Mouse (Mus musculus): ENCODE measurements around the gene Zswim1. TPM values are rescaled to one million over a fixed set of nuclear protein-coding genes. Genes with fewer than 3 reads are reported as not detected.

Gene Zswim1
- polyA plus RNA-seq, 1 experiment from 2014 or later: 17.4 TPM

DNA sequence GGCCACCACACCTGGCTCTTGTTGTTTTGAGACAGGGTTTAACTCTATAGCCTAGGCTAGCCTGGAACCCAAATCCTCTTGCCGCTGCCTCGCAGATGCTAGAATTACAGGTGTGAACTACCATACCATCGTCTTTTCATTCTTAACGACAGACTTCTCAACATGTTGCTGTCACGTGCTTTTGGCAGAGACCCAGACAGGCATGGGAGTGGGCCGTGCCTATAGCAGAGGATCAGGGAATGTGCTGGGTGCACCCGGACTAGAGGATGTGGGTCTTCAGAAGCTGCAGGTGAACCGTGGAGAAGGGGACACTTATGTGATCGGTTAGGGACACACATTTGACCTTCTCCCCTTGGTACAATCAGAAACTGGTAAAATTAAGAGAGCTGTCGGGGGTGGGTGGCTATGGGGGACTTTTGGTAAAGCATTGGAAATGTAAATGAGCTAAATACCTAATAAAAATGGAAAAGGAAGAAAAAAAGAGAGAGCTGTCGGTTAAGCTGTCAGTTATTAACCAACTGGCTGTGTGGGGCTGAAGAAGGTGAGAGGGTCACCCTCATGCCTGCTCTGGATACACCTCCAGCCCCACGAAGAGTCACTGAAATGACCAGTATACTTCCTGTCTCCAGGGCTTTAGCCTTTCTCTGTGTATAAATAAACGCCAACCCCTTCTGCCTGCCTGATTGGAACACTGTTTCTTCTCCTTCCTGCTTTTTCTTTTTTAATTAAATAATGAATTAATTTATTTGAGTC is 22.1 kb upstream of the Zswim1 start:
- WGBS: 89% methylated on average over 13 of the region's 13 CpGs
- no peak overlapping the region for H3K4me2 ChIP-seq (ENCODE audit: low read length)
- H3K9me3 ChIP-seq (ENCODE audit: control insufficient read depth, low read length): no peaks in the 10 kb centered on the region
- ATAC-seq (replicated peaks; ENCODE audit: low FRiP score, low TSS enrichment, low read depth) (no peak), DNase-seq (ENCODE audit: low spot score) (no peak)
- H3K9ac ChIP-seq (ENCODE audit: low read length): no peak overlapping the region
- no peaks in the 10 kb centered on the region for H3K27me3 ChIP-seq (replicated peaks; ENCODE audit: control insufficient read depth, insufficient read depth, low read length)
- no peak overlapping the region for H3K27ac ChIP-seq (ENCODE audit: low read depth)
- peaks cover 8% of the 10 kb centered on the region for H3K4me1 ChIP-seq (replicated peaks; ENCODE audit: control insufficient read depth, insufficient read depth, low read length)
- H3K4me3 ChIP-seq (ENCODE audit: low read depth, low read length): no peak overlapping the region
- peaks cover 38% of the 10 kb centered on the region for H3K36me3 ChIP-seq (ENCODE audit: control insufficient read depth, insufficient read depth, low read length)

GRCm38 (mm10) chr2:164803201-164803920 is 19.1 kb upstream of the Zswim1 start:
- Histone ChIP-seq H3K36me3 (ENCODE audit: control insufficient read depth, insufficient read depth, low read length) (peaks cover 15% of the 10 kb centered on the region), H3K4me2 (ENCODE audit: low read length) (peak overlapping the region; percentile 62), H3K27me3 (replicated peaks; ENCODE audit: control insufficient read depth, insufficient read depth, low read length) (no peaks in the 10 kb centered on the region), H3K27ac (ENCODE audit: low read depth) (no peak overlapping the region), H3K9me3 (ENCODE audit: control insufficient read depth, low read length) (no peaks in the 10 kb centered on the region), H3K4me1 (replicated peaks; ENCODE audit: control insufficient read depth, insufficient read depth, low read length) (peaks cover 12% of the 10 kb centered on the region), H3K4me3 (ENCODE audit: low read depth, low read length) (0 out of 2 replicates have a peak overlapping the region, but pooled peaks have one; percentile 91), H3K9ac (ENCODE audit: low read length) (no peak overlapping the region; the same call in 1 of the 2 replicates)
- WGBS: 89% methylated on average over 16 of the region's 16 CpGs
- DNase-seq (ENCODE audit: low spot score): no peak
- no peak for ATAC-seq (replicated peaks; ENCODE audit: low FRiP score, low TSS enrichment, low read depth)

GRCm38 (mm10) chr2:164803921-164804313 is 18.6 kb upstream of the Zswim1 start:
- WGBS: 67% methylated on average over 1 of the region's 1 CpGs
- ATAC-seq (replicated peaks; ENCODE audit: low FRiP score, low TSS enrichment, low read depth): no peak
- peak overlapping the region; percentile 62 for H3K4me2 ChIP-seq (ENCODE audit: low read length)
- H3K9me3 ChIP-seq (ENCODE audit: control insufficient read depth, low read length): no peaks in the 10 kb centered on the region
- peaks cover 19% of the 10 kb centered on the region for H3K36me3 ChIP-seq (ENCODE audit: control insufficient read depth, insufficient read depth, low read length)
- peak overlapping the region; percentile 72 for H3K9ac ChIP-seq (ENCODE audit: low read length)
- H3K4me3 ChIP-seq (ENCODE audit: low read depth, low read length): peak overlapping the region; percentile 91
- DNase-seq (ENCODE audit: low spot score): no peak
- H3K27ac ChIP-seq (ENCODE audit: low read depth): peak overlapping the region; percentile 49; the same call in 1 of the 2 replicates
- no peaks in the 10 kb centered on the region for H3K27me3 ChIP-seq (replicated peaks; ENCODE audit: control insufficient read depth, insufficient read depth, low read length)
- H3K4me1 ChIP-seq (replicated peaks; ENCODE audit: control insufficient read depth, insufficient read depth, low read length): peaks cover 12% of the 10 kb centered on the region

GRCm38 (mm10) chr2:164804533-164805331 is 17.8 kb upstream of the Zswim1 start, which contains the start of the genes Acot8 and Zswim3:
Gene Acot8 (minus strand): TSS chr2:164804882.
Gene Zswim3 (plus strand): TSS chr2:164805098.
- ATAC-seq (replicated peaks; ENCODE audit: low FRiP score, low TSS enrichment, low read depth) (peak; percentile 96), DNase-seq (ENCODE audit: low spot score) (peak; percentile 99)
- H3K36me3 ChIP-seq (ENCODE audit: control insufficient read depth, insufficient read depth, low read length): peaks cover 17% of the 10 kb centered on the region
- peak within 1 kb of the TSS; percentile 91 for H3K4me3 ChIP-seq (ENCODE audit: low read depth, low read length)
- WGBS: under 1% methylated on average over 47 of the region's 47 CpGs
- peak within 1 kb of the TSS; percentile 82 for H3K9ac ChIP-seq (ENCODE audit: low read length)
- peak within 1 kb of the TSS; percentile 97 for H3K4me2 ChIP-seq (ENCODE audit: low read length)
- H3K9me3 ChIP-seq (ENCODE audit: control insufficient read depth, low read length): no peaks in the 10 kb centered on the region
- peaks cover 12% of the 10 kb centered on the region for H3K4me1 ChIP-seq (replicated peaks; ENCODE audit: control insufficient read depth, insufficient read depth, low read length)
- peak within 1 kb of the TSS; percentile 81 for H3K27ac ChIP-seq (ENCODE audit: low read depth)
- H3K27me3 ChIP-seq (replicated peaks; ENCODE audit: control insufficient read depth, insufficient read depth, low read length): no peaks in the 10 kb centered on the region

DNA sequence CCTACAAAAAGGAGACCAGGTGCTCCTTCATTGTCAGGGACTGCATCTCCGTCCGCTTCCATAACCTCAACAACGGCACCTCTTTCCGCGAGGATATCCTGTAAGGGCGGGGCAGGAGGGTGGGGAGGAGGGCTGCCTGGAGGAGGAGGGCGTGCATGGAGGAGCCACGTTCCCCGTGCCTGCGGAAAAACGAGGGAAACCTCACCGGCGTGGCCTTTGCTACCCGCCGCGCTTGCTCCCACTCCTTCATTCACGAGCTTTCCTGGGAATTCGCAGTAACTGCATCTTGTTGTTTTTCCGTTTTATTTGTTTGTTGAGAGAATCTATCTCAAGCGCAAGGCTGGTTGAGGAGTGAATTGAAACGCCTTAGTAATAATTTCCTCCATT is 17.2 kb upstream of the Zswim1 start:
- 2% methylated on average over 21 of the region's 21 CpGs for WGBS
- DNase-seq (ENCODE audit: low spot score): no peak
- Histone ChIP-seq H3K36me3 (ENCODE audit: control insufficient read depth, insufficient read depth, low read length) (peaks cover 12% of the 10 kb centered on the region; the same call in 1 of the 2 replicates), H3K9ac (ENCODE audit: low read length) (peak overlapping the region; percentile 82), H3K4me2 (ENCODE audit: low read length) (peak overlapping the region; percentile 97), H3K4me3 (ENCODE audit: low read depth, low read length) (peak overlapping the region; percentile 91), H3K27ac (ENCODE audit: low read depth) (peak overlapping the region; percentile 81; the same call in 1 of the 2 replicates), H3K4me1 (replicated peaks; ENCODE audit: control insufficient read depth, insufficient read depth, low read length) (peaks cover 12% of the 10 kb centered on the region), H3K27me3 (replicated peaks; ENCODE audit: control insufficient read depth, insufficient read depth, low read length) (no peaks in the 10 kb centered on the region), H3K9me3 (ENCODE audit: control insufficient read depth, low read length) (no peaks in the 10 kb centered on the region)
- ATAC-seq (replicated peaks; ENCODE audit: low FRiP score, low TSS enrichment, low read depth): peak; percentile 63

DNA sequence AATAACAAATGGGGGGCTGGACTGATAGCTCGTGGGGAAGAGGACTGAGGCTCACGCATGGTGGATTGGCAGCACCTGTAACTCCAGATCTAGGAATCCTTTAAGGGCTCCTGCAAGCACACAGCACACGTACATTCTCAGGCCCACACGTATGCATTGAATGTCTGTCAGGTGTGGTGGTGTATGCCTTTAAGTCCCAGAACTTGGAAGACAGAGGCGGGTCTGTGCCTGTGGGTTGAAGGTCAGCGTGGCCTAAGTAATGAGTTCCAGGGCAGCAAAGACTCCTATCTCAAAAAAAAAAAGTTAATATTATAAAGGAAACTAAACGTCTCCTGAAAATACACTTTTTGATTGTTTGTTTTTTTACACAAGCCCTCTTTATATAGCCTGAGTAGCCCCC is 15.9 kb upstream of the Zswim1 start:
- Histone ChIP-seq H3K4me1 (replicated peaks; ENCODE audit: control insufficient read depth, insufficient read depth, low read length) (peaks cover 12% of the 10 kb centered on the region), H3K9ac (ENCODE audit: low read length) (no peak overlapping the region), H3K4me2 (ENCODE audit: low read length) (no peak overlapping the region), H3K27me3 (replicated peaks; ENCODE audit: control insufficient read depth, insufficient read depth, low read length) (no peaks in the 10 kb centered on the region), H3K36me3 (ENCODE audit: control insufficient read depth, insufficient read depth, low read length) (0 out of 2 replicates have a peak, but pooled peaks cover 6% of the 10 kb centered on the region), H3K4me3 (ENCODE audit: low read depth, low read length) (no peak overlapping the region), H3K9me3 (ENCODE audit: control insufficient read depth, low read length) (no peaks in the 10 kb centered on the region), H3K27ac (ENCODE audit: low read depth) (no peak overlapping the region)
- 74% methylated on average over 7 of the region's 7 CpGs for WGBS
- ATAC-seq (replicated peaks; ENCODE audit: low FRiP score, low TSS enrichment, low read depth) (no peak), DNase-seq (ENCODE audit: low spot score) (no peak)

DNA sequence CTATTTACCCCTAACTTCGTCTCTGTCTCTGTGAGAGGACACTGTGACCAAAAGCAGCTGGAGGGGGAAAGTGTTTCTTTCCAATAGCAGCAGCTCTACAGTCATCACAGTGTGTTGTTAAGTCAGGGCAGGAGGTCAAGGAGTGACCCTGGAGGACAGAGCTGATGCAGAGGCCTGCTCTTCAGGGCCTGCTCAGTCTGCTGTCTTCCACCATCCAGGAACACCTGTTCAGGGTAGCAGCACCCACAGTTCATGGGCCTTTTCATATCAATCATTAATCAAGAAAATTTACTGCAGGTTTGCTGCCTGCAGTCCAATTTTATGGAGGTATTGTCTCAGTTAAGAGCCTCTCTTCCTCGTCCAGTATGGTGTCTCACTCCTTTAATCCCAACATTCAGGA is 8.9 kb upstream of the Zswim1 start:
- H3K4me3 ChIP-seq (ENCODE audit: low read depth, low read length): no peak overlapping the region
- no peak overlapping the region for H3K9ac ChIP-seq (ENCODE audit: low read length)
- no peaks in the 10 kb centered on the region for H3K27me3 ChIP-seq (replicated peaks; ENCODE audit: control insufficient read depth, insufficient read depth, low read length)
- no peaks in the 10 kb centered on the region for H3K9me3 ChIP-seq (ENCODE audit: control insufficient read depth, low read length)
- 51% methylated on average over 2 of the region's 2 CpGs for WGBS
- DNase-seq (ENCODE audit: low spot score): no peak
- no peak overlapping the region for H3K27ac ChIP-seq (ENCODE audit: low read depth)
- peaks cover 16% of the 10 kb centered on the region; the same call in 1 of the 2 replicates for H3K36me3 ChIP-seq (ENCODE audit: control insufficient read depth, insufficient read depth, low read length)
- peaks cover 4% of the 10 kb centered on the region; the same call in 1 of the 2 replicates for H3K4me1 ChIP-seq (replicated peaks; ENCODE audit: control insufficient read depth, insufficient read depth, low read length)
- H3K4me2 ChIP-seq (ENCODE audit: low read length): no peak overlapping the region
- no peak for ATAC-seq (replicated peaks; ENCODE audit: low FRiP score, low TSS enrichment, low read depth)

DNA sequence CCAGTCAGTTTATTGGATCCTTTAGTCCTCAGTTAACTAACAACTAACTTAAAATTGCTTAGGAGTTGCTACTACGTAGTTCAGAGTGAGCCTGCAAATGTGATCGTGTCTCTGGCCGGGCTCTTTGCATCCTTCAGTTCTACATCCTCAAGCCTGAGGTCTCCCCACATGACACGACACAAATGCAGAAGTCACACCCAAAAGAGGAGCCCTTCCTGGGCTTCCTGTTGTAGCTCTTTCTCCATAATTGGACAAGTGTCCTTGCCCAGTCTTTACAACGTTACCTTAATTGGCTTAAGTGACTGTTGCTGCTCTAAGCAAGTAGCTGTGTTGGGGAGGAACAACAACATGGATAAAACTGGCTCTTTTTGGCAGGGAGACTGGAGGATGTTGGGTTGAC is 7.1 kb upstream of the Zswim1 start:
- H3K9ac ChIP-seq (ENCODE audit: low read length): no peak overlapping the region
- DNase-seq (ENCODE audit: low spot score): no peak
- no peak for ATAC-seq (replicated peaks; ENCODE audit: low FRiP score, low TSS enrichment, low read depth)
- no peak overlapping the region for H3K4me3 ChIP-seq (ENCODE audit: low read depth, low read length)
- H3K27me3 ChIP-seq (replicated peaks; ENCODE audit: control insufficient read depth, insufficient read depth, low read length): no peaks in the 10 kb centered on the region
- H3K4me2 ChIP-seq (ENCODE audit: low read length): no peak overlapping the region
- H3K27ac ChIP-seq (ENCODE audit: low read depth): no peak overlapping the region
- H3K9me3 ChIP-seq (ENCODE audit: control insufficient read depth, low read length): no peaks in the 10 kb centered on the region
- 88% methylated on average over 5 of the region's 5 CpGs for WGBS
- H3K36me3 ChIP-seq (ENCODE audit: control insufficient read depth, insufficient read depth, low read length): peaks cover 14% of the 10 kb centered on the region
- H3K4me1 ChIP-seq (replicated peaks; ENCODE audit: control insufficient read depth, insufficient read depth, low read length): peaks cover 4% of the 10 kb centered on the region; the same call in 1 of the 2 replicates
